12 mouse cellular contexts compared by ENCODE assay signal in genomic region chr7:112917613-112918278, GRCm38 (mm10). TPM values are rescaled to one million over a fixed set of nuclear protein-coding genes. Genes with fewer than 3 reads are reported as not detected.
DNase-seq lines count a peak whose midpoint lies in the region; ATAC-seq and TF ChIP-seq lines count a peak whose summit lies in the region.
"Had no signal": no experiment of that assay in that cellular context is flagged by ENCODE, and none has a peak within 500 bp of the region (broad histone marks: within the 10 kb centered on the region; RNA-seq: fewer than 3 reads in every experiment).

No protein-coding gene starts in this region.

- 0 out of 2 replicates have a peak, but pooled peaks have one; percentile 19 for ATAC-seq in kidney, postnatal 0 days (replicated peaks; ENCODE audit: low FRiP score, low read depth)
- ATAC-seq: Patski had no signal

- DNase-seq in gastrocnemius, adult 2 months = peak; percentile 47
- no peak for DNase-seq in gastrocnemius, adult 8-10 months (ENCODE audit: low spot score in 2 of 2)
- DNase-seq in kidney, postnatal 0 days (ENCODE audit: low spot score) = no peak
- DNase-seq in kidney, postnatal 4 days = no peak
- DNase-seq in CH12.LX (ENCODE audit: extremely low read depth) = peak; percentile 49
- DNase-seq in induced T-regulatory cell, adult 2 months (ENCODE audit: low read depth) = peak; percentile 19
- DNase-seq in left cerebral cortex, adult 18-20 months (ENCODE audit: low spot score in 2 of 2) = no peak
- DNase-seq in cerebellum, postnatal 25 days = no peak
- DNase-seq: kidney, postnatal 14 days; lung, postnatal 14 days had no signal

- dilution Hi-C loops in CH12.LX (cut with MboI; ENCODE audit: extremely low pct_ligation_motif_present, extremely low pct_unique_long_range_greater_than_20kb, low sequenced_read_pairs) = no loop called here

- WGBS in kidney, postnatal 0 days = 44% methylated on average over 10 of the region's 10 CpGs

- no peak overlapping the region for H3K9ac ChIP-seq in kidney, postnatal 0 days (ENCODE audit: low read depth, low read length)
- H3K9ac ChIP-seq in CH12.LX (ENCODE audit: insufficient read depth, low read depth) = no peak overlapping the region

- TF ChIP-seq POLR2A in CH12.LX (IDR thresholded peaks at IDR 0.05; ENCODE audit: low read depth, low read length) = no peak

- peaks cover 3% of the 10 kb centered on the region; the same call in 1 of the 2 replicates for H3K4me1 ChIP-seq in kidney, postnatal 0 days (replicated peaks; ENCODE audit: insufficient read depth, low read length)
- peaks cover 4 to 26% of the 10 kb centered on the region in 2 experiments for H3K4me1 ChIP-seq in CH12.LX (ENCODE audit: control insufficient read depth in 1 of 2, insufficient read depth in 2 of 2)

- no peaks in the 10 kb centered on the region for H3K9me3 ChIP-seq in kidney, postnatal 0 days (replicated peaks; ENCODE audit: low read length)
- no peaks in the 10 kb centered on the region for H3K9me3 ChIP-seq in CH12.LX (replicated peaks; ENCODE audit: low read length)
- H3K9me3 ChIP-seq: midbrain, embryonic 13.5 days had no signal

- peak overlapping the region; percentile 59 for H3K4me3 ChIP-seq in gastrocnemius, adult 2 months
- no peak overlapping the region for H3K4me3 ChIP-seq in kidney, postnatal 0 days (replicated peaks; ENCODE audit: low read depth, low read length)
- H3K4me3 ChIP-seq in CH12.LX (replicated peaks in 1 of 3; ENCODE audit: low read depth in 2 of 3, low read length in 2 of 3, poor library complexity in 1 of 3) = no peak overlapping the region
- H3K4me3 ChIP-seq: midbrain, embryonic 13.5 days had no signal

- TF ChIP-seq RAD21 in CH12.LX (IDR thresholded peaks at IDR 0.05; ENCODE audit: low read depth, low read length) = no peak

- no peaks in the 10 kb centered on the region for H3K36me3 ChIP-seq in kidney, postnatal 0 days (ENCODE audit: insufficient read depth, low read length)
- no peaks in the 10 kb centered on the region for H3K36me3 ChIP-seq in CH12.LX (replicated peaks in 1 of 2; ENCODE audit: control insufficient read depth in 1 of 2, insufficient read depth in 1 of 2, low read length in 1 of 2)
- H3K36me3 ChIP-seq: midbrain, embryonic 13.5 days had no signal

- no peaks in the 10 kb centered on the region for H3K79me2 ChIP-seq in CH12.LX (replicated peaks; ENCODE audit: control insufficient read depth, extremely low read depth, insufficient read depth, poor library complexity, severe bottlenecking)

- TF ChIP-seq EP300 in CH12.LX (IDR thresholded peaks at IDR 0.05; ENCODE audit: low read length) = no peak

- H3K4me2 ChIP-seq in kidney, postnatal 0 days (ENCODE audit: low read length) = no peak overlapping the region
- peak overlapping the region; percentile 95 for H3K4me2 ChIP-seq in CH12.LX (ENCODE audit: insufficient read depth, low read depth, poor library complexity, severe bottlenecking)

- in situ Hi-C loops in CH12.LX (cut with MboI; ENCODE audit: low pct_ligation_motif_present, low pct_unique_long_range_greater_than_20kb, low sequenced_read_pairs) = loop anchor here (25.0 kb wide), 1 partner anchor 345 kb away; no protein-coding TSS in a partner anchor

- intact Hi-C loops in gastrocnemius, adult 2 months (cut with DNase I) = no loop called here

- peak overlapping the region; percentile 81 for H3K27ac ChIP-seq in gastrocnemius, adult 2 months
- no peak overlapping the region for H3K27ac ChIP-seq in kidney, postnatal 0 days
- H3K27ac ChIP-seq in CH12.LX (ENCODE audit: insufficient read depth, low read depth) = no peak overlapping the region

- H3K27me3 ChIP-seq in kidney, postnatal 0 days (ENCODE audit: insufficient read depth, low read length) = no peaks in the 10 kb centered on the region
- peaks cover 3% of the 10 kb centered on the region for H3K27me3 ChIP-seq in CH12.LX (replicated peaks)
- H3K27me3 ChIP-seq: Patski had no signal

- no peak for TF ChIP-seq CTCF in gastrocnemius, adult 2 months (IDR thresholded peaks at IDR 0.05)
- TF ChIP-seq CTCF in kidney, postnatal 0 days (IDR thresholded peaks at IDR 0.05; ENCODE audit: low read depth) = no peak
- TF ChIP-seq CTCF in CH12.LX (conservative IDR thresholded peaks at IDR 0.05 in 1 of 2, IDR thresholded peaks at IDR 0.05 in 1 of 2; ENCODE audit: low read depth in 2 of 2, low read length in 2 of 2) = no peak

TF ChIP-seq in CH12.LX, 34 proteins besides CTCF, POLR2A, EP300 and RAD21:
- TF ChIP-seq CHD2 (IDR thresholded peaks at IDR 0.05; ENCODE audit: low read length) (no peak), SMC3 (IDR thresholded peaks at IDR 0.05; ENCODE audit: low read depth, low read length) (no peak), ETS1 (conservative IDR thresholded peaks at IDR 0.05; ENCODE audit: low read depth, low read length) (no peak), BHLHE40 (IDR thresholded peaks at IDR 0.05; ENCODE audit: low read depth, low read length) (no peak), ZMIZ1 (IDR thresholded peaks at IDR 0.05; ENCODE audit: low read depth, low read length) (no peak), UBTF (IDR thresholded peaks at IDR 0.05; ENCODE audit: low read depth, low read length) (no peak), MAFK (IDR thresholded peaks at IDR 0.05; ENCODE audit: insufficient replicate concordance, low read length) (no peak), NELFE (IDR thresholded peaks at IDR 0.05; ENCODE audit: low read depth, low read length) (no peak), PAX5 (IDR thresholded peaks at IDR 0.05; ENCODE audit: low read length) (no peak), ZKSCAN1 (IDR thresholded peaks at IDR 0.05; ENCODE audit: borderline replicate concordance, low read depth, low read length) (no peak), MAZ (IDR thresholded peaks at IDR 0.05; ENCODE audit: low read depth, low read length) (no peak), CHD1 (IDR thresholded peaks at IDR 0.05; ENCODE audit: low read depth, low read length) (no peak), ELF1 (IDR thresholded peaks at IDR 0.05; ENCODE audit: low read depth, low read length) (no peak), KAT2A (IDR thresholded peaks at IDR 0.05; ENCODE audit: insufficient replicate concordance, low read length) (no peak), E2F4 (IDR thresholded peaks at IDR 0.05; ENCODE audit: insufficient replicate concordance, low read depth, low read length) (no peak), MXI1 (IDR thresholded peaks at IDR 0.05; ENCODE audit: low read depth, low read length) (no peak), USF1 (IDR thresholded peaks at IDR 0.05; ENCODE audit: low read depth, low read length) (no peak)

RNA-seq across cellular contexts. Expression of gene Rassf10, which starts 36.0 kb away (rescaled TPM):
- under 1 TPM; 0.17 to 0.48 TPM for total RNA-seq in gastrocnemius, adult 2 months (2021)
- under 1 TPM; 0.19 to 0.47 (median 0.36) TPM for total RNA-seq in gastrocnemius, adult 8-10 months (2022)
- polyA plus RNA-seq in kidney, postnatal 0 days (2015; fragmentation: Nextera tagmentation; extraction: Ambion mirVana) = 19.9 and 20.8 TPM in 2 replicates
- total RNA-seq in CH12.LX (2012; rRNA removed) (not detected in 2 replicates), CH12.LX (2014; rRNA removed) (not detected in 2 replicates)
- polyA plus RNA-seq in CH12.LX (2012; ENCODE audit: insufficient read length, low read depth) = not detected in 2 replicates
- under 1 TPM; 0.63 to 0.70 TPM for total RNA-seq in left cerebral cortex, adult 18-20 months (2021)
- polyA plus RNA-seq: Patski had no signal

Comparison
In these comparisons a context has a peak if more than half of its experiments do, and no peak if none do; other contexts are left out.
1. DNase-seq: peak in gastrocnemius, adult 2 months (single experiment), CH12.LX (single experiment) and induced T-regulatory cell, adult 2 months (single experiment); none in gastrocnemius, adult 8-10 months (0 of 2), kidney, postnatal 0 days (single experiment), kidney, postnatal 4 days (0 of 2), left cerebral cortex, adult 18-20 months (0 of 2) and cerebellum, postnatal 25 days (0 of 2).